Mouse (Mus musculus): ENCODE data around the gene Ano9.

The Ano9 gene

GRCm38 (mm10) chr7:141117636-141118035 is at the start of gene Ano9:
Gene Ano9, minus strand, starts transcription at chr7:141117806.
- no peak for DNase-seq (ENCODE audit: low spot score in 2 of 2)

DNA sequence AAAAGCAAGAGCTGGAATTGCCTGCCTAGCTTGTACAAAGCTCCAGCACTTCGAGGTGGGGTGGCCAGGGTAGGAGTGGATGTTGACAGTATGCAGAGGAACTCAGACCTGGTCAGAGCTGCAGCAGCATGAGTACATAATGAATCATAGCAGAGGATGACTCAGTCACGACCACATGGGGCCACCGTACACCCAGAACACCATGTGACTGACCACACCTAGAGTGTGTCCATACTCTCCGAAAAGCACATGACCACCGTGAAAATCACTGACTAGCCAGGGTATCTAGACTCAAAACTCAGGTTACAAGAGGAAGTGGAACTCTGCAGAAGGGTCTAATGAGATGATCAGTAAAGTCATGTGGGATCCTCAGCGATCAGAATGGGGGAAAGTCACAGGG is 47.2 kb upstream of the Ano9 start:
- DNase-seq (ENCODE audit: low spot score in 2 of 2) = peak in 1 of 2 experiments; percentile 22

DNA sequence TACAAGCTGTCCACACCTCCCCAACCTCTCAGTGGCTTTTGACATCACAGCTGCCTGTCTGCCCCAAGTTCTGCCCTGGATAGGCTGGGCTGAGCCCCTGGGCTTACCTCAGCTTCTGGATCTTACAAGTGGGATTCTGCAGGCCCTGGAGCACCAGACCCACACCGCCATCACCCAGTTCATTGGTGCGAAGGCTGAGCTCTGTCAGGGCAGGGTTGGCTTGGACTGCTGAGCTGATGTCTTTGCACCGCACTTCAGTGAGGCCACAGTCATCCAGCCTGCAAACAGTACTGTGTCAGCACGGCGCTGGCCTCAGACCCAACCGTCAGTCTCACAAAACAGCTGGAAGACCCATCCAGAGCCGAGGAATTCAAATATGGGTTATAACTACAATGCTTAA is 46.8 kb upstream of the Ano9 start:
- DNase-seq (ENCODE audit: low spot score in 2 of 2) = no peak

- DNase-seq (ENCODE audit: low spot score in 2 of 2) = no peak
Observed at GRCm38 (mm10) chr7:141155362-141155761, 37.8 kb upstream of the Ano9 start.

DNA sequence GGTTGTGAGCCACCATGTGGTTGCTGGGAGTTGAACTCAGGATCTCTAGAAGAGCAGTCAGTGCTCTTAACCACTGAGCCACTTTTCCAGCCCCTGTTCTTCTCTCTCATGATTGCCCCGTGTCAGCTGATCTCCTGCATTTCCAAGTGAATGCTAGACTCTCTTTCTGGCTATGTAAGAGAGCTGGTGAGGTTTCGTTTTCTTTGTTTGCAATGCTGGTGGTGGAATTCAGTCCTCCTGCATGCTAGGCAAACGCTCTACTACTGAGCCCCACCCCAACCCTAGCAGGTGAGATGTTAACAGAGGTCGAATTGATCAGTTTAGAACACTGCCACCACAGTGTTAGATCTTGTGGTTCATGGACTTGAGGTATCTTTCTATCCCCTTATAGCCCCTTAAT is 31.0 kb upstream of the Ano9 start:
- DNase-seq (ENCODE audit: low spot score in 2 of 2) = no peak

DNA sequence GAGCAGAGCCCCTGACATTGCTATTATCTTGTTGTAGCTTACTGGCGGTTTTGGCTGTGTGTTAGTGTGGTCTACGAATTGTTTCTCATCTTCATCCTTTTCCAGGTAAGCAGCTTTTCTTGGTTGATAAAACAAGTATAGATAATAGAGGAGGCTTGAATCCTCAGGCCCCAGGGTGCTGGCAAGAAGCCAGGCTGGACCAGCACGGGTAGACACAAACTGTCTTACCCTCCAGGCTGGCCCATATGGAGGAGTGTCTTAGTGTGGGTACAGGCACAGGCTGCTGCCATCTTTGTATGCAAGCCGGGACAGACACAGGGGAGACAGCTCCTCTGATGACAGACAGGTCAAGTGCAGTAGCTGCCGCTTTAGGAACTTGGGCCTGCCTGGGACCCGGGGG is 29.4 kb upstream of the Ano9 start:
- no peak for DNase-seq (ENCODE audit: low spot score in 2 of 2)

- no peak for DNase-seq (ENCODE audit: low spot score in 2 of 2)
Observed at GRCm38 (mm10) chr7:141146043-141146595, 28.5 kb upstream of the Ano9 start.

DNA sequence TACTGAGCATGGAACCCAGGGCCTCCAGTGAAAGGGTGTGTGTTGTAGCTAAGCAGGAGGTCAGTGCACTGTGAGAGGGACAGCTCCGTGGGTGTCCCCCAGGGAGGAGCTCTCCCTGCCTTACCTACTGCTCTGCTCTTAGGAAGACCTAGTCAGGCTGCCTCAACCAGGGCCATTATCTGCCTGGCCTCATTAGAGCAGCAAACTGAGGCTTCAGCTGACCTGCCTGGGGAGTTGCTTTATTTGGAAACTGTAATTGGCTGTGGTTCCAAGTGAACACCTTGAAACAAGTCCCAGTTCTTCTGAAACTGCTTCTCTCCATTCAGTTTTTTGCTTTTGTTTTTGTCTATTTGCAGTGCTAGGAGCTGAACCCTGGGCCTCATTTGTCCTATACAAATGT is 27.8 kb upstream of the Ano9 start:
- no peak for DNase-seq (ENCODE audit: low spot score in 2 of 2)

GRCm38 (mm10) chr7:141144650-141145049 is 27.0 kb upstream of the Ano9 start:
- no peak for DNase-seq (ENCODE audit: low spot score in 2 of 2)

GRCm38 (mm10) chr7:141143861-141144260 is 26.3 kb upstream of the Ano9 start:
- no peak for DNase-seq (ENCODE audit: low spot score in 2 of 2)

- DNase-seq (ENCODE audit: low spot score in 2 of 2) = no peak
Observed at GRCm38 (mm10) chr7:141143112-141143511, 25.5 kb upstream of the Ano9 start.

DNA sequence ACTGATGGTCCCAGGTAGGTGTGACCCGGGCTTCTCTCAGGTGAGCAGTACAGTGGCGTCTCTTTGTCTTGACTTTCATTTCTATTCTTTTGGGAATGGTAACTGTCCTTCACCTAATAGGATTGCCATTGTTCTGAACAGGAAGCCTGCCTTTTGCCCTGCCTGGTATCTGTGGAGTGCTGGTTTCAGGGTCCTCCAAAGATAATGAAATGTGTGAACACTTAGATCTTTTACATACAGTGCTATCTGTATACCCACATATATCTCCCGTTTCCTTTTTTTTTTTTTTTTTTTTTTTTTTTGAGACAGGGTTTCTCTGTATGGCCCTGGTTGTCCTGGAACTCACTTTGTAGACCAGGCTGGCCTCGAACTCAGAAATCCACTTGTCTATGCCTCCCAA is 23.7 kb upstream of the Ano9 start:
- no peak for DNase-seq (ENCODE audit: low spot score in 2 of 2)

- no peak for DNase-seq (ENCODE audit: low spot score in 2 of 2)
Observed at GRCm38 (mm10) chr7:141131904-141132755, 14.5 kb upstream of the Ano9 start.

- DNase-seq (ENCODE audit: low spot score in 2 of 2) = peak; percentile 79 to 88
Observed at GRCm38 (mm10) chr7:141131024-141131820, 13.6 kb upstream of the Ano9 start.

- no peak for DNase-seq (ENCODE audit: low spot score in 2 of 2)
Observed at GRCm38 (mm10) chr7:141123517-141123856, 5.9 kb upstream of the Ano9 start.

- peak; percentile 95 for DNase-seq (ENCODE audit: low spot score in 2 of 2)
Observed at GRCm38 (mm10) chr7:141122689-141123516, 5.3 kb upstream of the Ano9 start.

DNA sequence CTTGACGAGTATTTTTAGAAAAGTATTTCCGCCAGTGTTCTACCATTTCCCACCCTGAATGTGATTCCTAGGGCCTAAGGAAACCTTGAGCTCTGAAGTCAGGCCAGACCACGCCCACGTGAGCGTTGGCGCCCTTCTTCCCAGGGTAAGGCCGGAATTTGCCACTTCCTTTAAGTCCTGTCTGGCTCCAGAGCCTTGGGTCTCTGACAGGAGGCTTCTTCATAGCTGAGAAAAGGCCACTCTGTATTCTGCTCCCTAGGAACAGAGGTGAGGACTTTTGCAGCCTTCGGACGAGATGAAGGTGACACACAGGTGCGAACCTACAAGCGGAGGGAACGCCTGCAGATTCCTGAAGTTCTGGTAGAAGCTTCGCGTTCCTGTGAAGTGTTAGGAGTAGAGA is 4.6 kb upstream of the Ano9 start, which contains the start of gene Ptdss2:
Ptdss2 (plus strand) TSS at position 138 of the 400 bp plus-strand sequence.
- peak; percentile 44 to 58 for DNase-seq (ENCODE audit: low spot score in 2 of 2)

GRCm38 (mm10) chr7:141121051-141121531 is 3.5 kb upstream of the Ano9 start:
- DNase-seq (ENCODE audit: low spot score in 2 of 2) = no peak

- DNase-seq (ENCODE audit: low spot score in 2 of 2) = no peak
Observed at GRCm38 (mm10) chr7:141120605-141121004, 3.0 kb upstream of the Ano9 start.

DNA sequence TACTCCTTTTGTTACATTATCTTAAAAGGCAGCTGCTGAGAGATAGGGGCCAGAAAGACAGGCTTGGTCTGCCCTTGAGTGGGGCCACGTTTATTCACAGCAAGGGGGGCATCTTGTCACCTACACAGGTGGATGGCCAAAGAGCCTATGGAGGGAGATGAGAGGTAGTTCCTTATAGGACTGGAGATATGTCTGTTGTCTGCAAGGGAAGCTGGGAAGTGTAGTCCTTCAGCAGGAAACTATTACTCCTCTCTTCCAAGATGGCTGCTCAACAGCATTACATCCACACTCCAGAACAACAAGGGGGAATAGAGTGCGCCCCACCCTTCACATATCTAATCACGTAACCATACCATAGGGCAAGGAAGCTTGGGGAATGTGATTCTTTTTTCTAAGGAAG is 1.9 kb upstream of the Ano9 start:
- no peak for DNase-seq (ENCODE audit: low spot score in 2 of 2)

- DNase-seq (ENCODE audit: low spot score in 2 of 2) = no peak
Observed at GRCm38 (mm10) chr7:141115874-141116273, 1.7 kb downstream of the Ano9 start.

- DNase-seq (ENCODE audit: low spot score in 2 of 2) = no peak
Observed at GRCm38 (mm10) chr7:141103161-141103560, 14.4 kb downstream of the Ano9 start.
